Mouse (Mus musculus): ENCODE results near the gene Dnm3.

DNA sequence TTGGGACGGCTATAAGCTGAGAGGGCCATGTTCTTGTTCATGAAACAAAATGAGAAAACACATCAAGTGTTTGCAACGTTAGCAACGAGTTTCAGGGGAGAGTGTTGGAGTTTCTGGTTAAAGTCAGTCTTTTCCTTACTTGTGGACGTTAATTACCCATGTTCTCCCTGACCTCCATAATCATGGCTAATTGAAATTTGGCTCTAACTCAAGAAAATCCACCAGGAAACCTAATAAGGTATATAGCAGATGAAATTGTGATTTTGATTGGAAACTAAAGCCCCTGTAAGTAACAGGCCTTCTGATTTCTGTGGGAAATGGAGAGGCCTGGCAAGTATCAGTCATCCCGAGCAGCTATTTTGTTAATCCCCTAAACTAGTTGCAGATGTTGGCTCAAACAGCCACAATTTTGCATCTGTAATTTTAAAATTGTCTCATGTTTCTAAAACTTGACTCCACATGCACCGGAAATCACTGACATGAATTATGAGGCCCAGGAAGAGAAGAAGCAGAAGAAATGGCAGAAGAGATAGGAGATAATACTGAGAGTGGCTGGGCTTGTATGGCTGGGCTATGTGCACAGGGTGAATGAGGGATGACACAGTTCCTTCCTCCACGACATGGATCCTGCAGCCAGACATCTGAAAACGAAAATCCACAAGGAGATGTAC is 223.7 kb downstream of the Dnm3 start:
- TF ChIP-seq CTCF (IDR thresholded peaks at IDR 0.05; ENCODE audit: borderline replicate concordance, extremely low read depth, insufficient read depth, insufficient read length) (no peak), POLR2A (IDR thresholded peaks at IDR 0.05; ENCODE audit: borderline replicate concordance, extremely low read depth, insufficient read depth, insufficient read length, poor library complexity, severe bottlenecking) (no peak)
